Mouse (Mus musculus): Measurements from ENCODE around the gene Rnls. TPM values are rescaled to one million over a fixed set of nuclear protein-coding genes. Genes with fewer than 3 reads are reported as not detected.

The Rnls gene
- total and polyA plus RNA-seq, 3 experiments = not detected

DNA sequence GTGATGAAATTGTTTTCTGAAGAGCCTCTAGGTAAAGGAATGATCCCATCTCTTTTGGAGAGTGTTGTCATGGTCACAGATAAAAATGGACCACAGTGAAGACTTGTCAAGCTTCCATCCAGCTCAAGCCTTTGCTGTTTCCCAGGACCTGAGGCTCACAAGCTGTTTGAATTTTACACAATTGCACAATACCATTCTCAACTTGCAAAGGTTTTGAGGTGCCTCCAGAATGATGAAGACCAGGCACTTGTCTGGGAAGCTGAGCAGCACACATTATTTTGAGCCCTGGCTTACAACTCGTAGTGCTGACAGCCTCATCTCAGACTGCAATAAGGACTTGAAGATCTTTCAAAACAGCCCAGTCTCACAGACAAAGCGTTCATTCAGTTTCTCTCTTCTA lies 200.0 kb downstream of the Rnls start:
- Histone ChIP-seq H3K4me3 (ENCODE audit: control insufficient read depth in 1 of 2, insufficient read depth in 1 of 2, low read depth in 2 of 2, low read length in 2 of 2) (no peak overlapping the region), H3K79me2 (ENCODE audit: control insufficient read depth, insufficient read depth, low read length, poor library complexity) (no peaks in the 10 kb centered on the region), H3K36me3 (ENCODE audit: control insufficient read depth in 1 of 2, insufficient read depth in 2 of 2, low read length in 2 of 2) (no peaks in the 10 kb centered on the region), H3K9ac (ENCODE audit: control insufficient read depth, low read depth, low read length, poor library complexity, severe bottlenecking) (no peak overlapping the region), H3K4me1 (ENCODE audit: control insufficient read depth in 1 of 2, insufficient read depth in 2 of 2, low read length in 2 of 2) (no peaks in the 10 kb centered on the region), H3K9me3 (replicated peaks; ENCODE audit: insufficient read depth, low read length) (no peaks in the 10 kb centered on the region), H3K27ac (ENCODE audit: control insufficient read depth, low read depth, low read length) (no peak overlapping the region), H3K27me3 (ENCODE audit: control insufficient read depth in 1 of 2, insufficient read depth in 2 of 2, low read length in 2 of 2) (0 out of 4 replicates have a peak, but pooled peaks cover 0 to 2% of the 10 kb centered on the region in 2 experiments)
- DNase-seq (ENCODE audit: low read depth, low spot score) = no peak
- TF ChIP-seq CHD1 (IDR thresholded peaks at IDR 0.05; ENCODE audit: low read depth, low read length) (no peak), BHLHE40 (IDR thresholded peaks at IDR 0.05; ENCODE audit: borderline replicate concordance, low read depth, low read length) (no peak), MEF2A (IDR thresholded peaks at IDR 0.05; ENCODE audit: extremely low read depth, insufficient replicate concordance, low read depth, low read length, poor library complexity, severe bottlenecking) (no peak), TBP (IDR thresholded peaks at IDR 0.05; ENCODE audit: low read depth, low read length) (no peak), UBTF (IDR thresholded peaks at IDR 0.05; ENCODE audit: borderline replicate concordance, insufficient read depth, low read depth, low read length) (no peak)

DNA sequence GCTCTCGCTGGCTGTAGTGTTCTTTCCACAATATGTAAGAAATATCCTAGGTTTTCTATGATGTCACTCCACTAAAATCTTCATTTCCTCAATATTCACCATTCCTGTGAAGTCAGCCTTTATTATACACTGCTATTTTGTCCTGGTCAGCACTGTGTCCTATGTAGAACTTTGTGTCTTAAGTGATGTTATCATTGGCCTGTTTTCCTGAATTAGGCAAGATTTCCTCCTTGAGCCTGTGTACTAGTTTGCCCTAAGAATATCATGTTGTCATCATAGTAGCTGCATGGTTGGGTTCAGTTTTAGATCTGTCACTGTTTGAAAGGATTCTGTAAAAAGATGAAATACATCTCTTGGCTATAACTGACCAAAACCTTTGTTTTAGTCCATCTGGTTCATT lies 203.3 kb downstream of the Rnls start:
- DNase-seq (ENCODE audit: low read depth, low spot score) = no peak
- H3K79me2 ChIP-seq (ENCODE audit: control insufficient read depth, insufficient read depth, low read length, poor library complexity) = no peaks in the 10 kb centered on the region
- no peak overlapping the region for H3K9ac ChIP-seq (ENCODE audit: control insufficient read depth, low read depth, low read length, poor library complexity, severe bottlenecking)
- H3K4me3 ChIP-seq (ENCODE audit: control insufficient read depth in 1 of 2, insufficient read depth in 1 of 2, low read depth in 2 of 2, low read length in 2 of 2) = no peak overlapping the region
- H3K9me3 ChIP-seq (replicated peaks; ENCODE audit: insufficient read depth, low read length) = no peaks in the 10 kb centered on the region
- 0 out of 4 replicates have a peak, but pooled peaks cover 0 to 2% of the 10 kb centered on the region in 2 experiments for H3K27me3 ChIP-seq (ENCODE audit: control insufficient read depth in 1 of 2, insufficient read depth in 2 of 2, low read length in 2 of 2)
- no peak for TF ChIP-seq GABPA (IDR thresholded peaks at IDR 0.05; ENCODE audit: low read depth, low read length)
- no peak for TF ChIP-seq UBTF (IDR thresholded peaks at IDR 0.05; ENCODE audit: borderline replicate concordance, insufficient read depth, low read depth, low read length)
- no peak for TF ChIP-seq USF1 (IDR thresholded peaks at IDR 0.05; ENCODE audit: low read depth, low read length)
- TF ChIP-seq CHD1 (IDR thresholded peaks at IDR 0.05; ENCODE audit: low read depth, low read length) = no peak
- TF ChIP-seq ELF1 (IDR thresholded peaks at IDR 0.05; ENCODE audit: low read depth, low read length) = no peak
- no peak for TF ChIP-seq TBP (IDR thresholded peaks at IDR 0.05; ENCODE audit: low read depth, low read length)
- TF ChIP-seq GATA1 (IDR thresholded peaks at IDR 0.05; ENCODE audit: low read depth, low read length) = no peak
- TF ChIP-seq TAL1 (IDR thresholded peaks at IDR 0.05; ENCODE audit: low read length) = no peak
- no peak for TF ChIP-seq RCOR1 (IDR thresholded peaks at IDR 0.05; ENCODE audit: low read depth, low read length)
- TF ChIP-seq ETS1 (IDR thresholded peaks at IDR 0.05; ENCODE audit: low read depth, low read length) = no peak
- TF ChIP-seq RAD21 (IDR thresholded peaks at IDR 0.05; ENCODE audit: low read depth, low read length) = no peak
- no peak for TF ChIP-seq ZNF384 (IDR thresholded peaks at IDR 0.05; ENCODE audit: low read depth, low read length)
- no peak for TF ChIP-seq ZKSCAN1 (IDR thresholded peaks at IDR 0.05; ENCODE audit: low read depth, low read length)
- TF ChIP-seq SMC3 (IDR thresholded peaks at IDR 0.05; ENCODE audit: low read depth, low read length) = no peak
- TF ChIP-seq MAX (IDR thresholded peaks at IDR 0.05; ENCODE audit: low read length) = no peak
- TF ChIP-seq CHD2 (IDR thresholded peaks at IDR 0.05; ENCODE audit: low read length) = no peak
- TF ChIP-seq TCF12 (IDR thresholded peaks at IDR 0.05; ENCODE audit: low read depth, low read length) = no peak
- no peak for TF ChIP-seq POLR2AphosphoS2 (IDR thresholded peaks at IDR 0.05; ENCODE audit: low read length)
- no peak for TF ChIP-seq NELFE (IDR thresholded peaks at IDR 0.05; ENCODE audit: low read depth, low read length)
- TF ChIP-seq POLR2A (IDR thresholded peaks at IDR 0.05; ENCODE audit: control insufficient read depth in 1 of 2, insufficient read depth in 1 of 2, low read depth in 1 of 2, low read length in 2 of 2, poor library complexity in 1 of 2) = no peak
- H3K36me3 ChIP-seq (ENCODE audit: control insufficient read depth in 1 of 2, insufficient read depth in 2 of 2, low read length in 2 of 2) = no peaks in the 10 kb centered on the region
- no peak overlapping the region for H3K27ac ChIP-seq (ENCODE audit: control insufficient read depth, low read depth, low read length)
- H3K4me1 ChIP-seq (ENCODE audit: control insufficient read depth in 1 of 2, insufficient read depth in 2 of 2, low read length in 2 of 2) = no peaks in the 10 kb centered on the region
